Mouse (Mus musculus) kidney, embryonic 14.5 days (tissue): ENCODE data around the gene Nfyc. TPM values are rescaled to one million over a fixed set of nuclear protein-coding genes. Genes with fewer than 3 reads are reported as not detected.

Experiments
- ATAC-seq: fragments of 200-750 bp; cut with Nextera tagmentation; 2 replicates; pipeline ENCODE4 v1.8.0; 2017; ENCODE audit warnings: moderate number of reproducible peaks, mild to moderate bottlenecking, moderate TSS enrichment, moderate library complexity; ENCODE audit not compliant: low FRiP score, low TSS enrichment
- H3K27ac ChIP-seq: fragments of 300-500 bp; sonication (generic); 2 replicates; pipeline ENCODE4 v1.5.1; 2014; ENCODE audit warnings: low read depth, mild to moderate bottlenecking, low read length, moderate library complexity, mixed read lengths
- H3K27me3 ChIP-seq: fragments of 300-500 bp; sonication (generic); 2 replicates; pipeline ENCODE4 v1.6.1; 2014; ENCODE audit warnings: mild to moderate bottlenecking, low read length; ENCODE audit not compliant: control insufficient read depth, insufficient read depth
- H3K36me3 ChIP-seq: fragments of 300-500 bp; sonication (generic); 2 replicates; pipeline ENCODE4 v1.6.1; 2014; ENCODE audit warnings: low read length, mixed read lengths; ENCODE audit not compliant: control insufficient read depth, insufficient read depth
- H3K4me1 ChIP-seq: fragments of 300-500 bp; sonication (generic); 2 replicates; pipeline ENCODE4 v1.6.1; 2014; ENCODE audit warnings: low read length, mixed read lengths; ENCODE audit not compliant: control insufficient read depth, insufficient read depth
- H3K4me2 ChIP-seq: fragments of 300-500 bp; sonication (generic); replicated peaks from 2 replicates; pipeline ENCODE4 v1.6.1; 2014; ENCODE audit warnings: low read depth, mild to moderate bottlenecking, low read length
- H3K4me3 ChIP-seq: fragments of 300-500 bp; sonication (generic); 2 replicates; pipeline ENCODE4 v1.5.1; 2014; ENCODE audit warnings: mild to moderate bottlenecking, low read length
- H3K9ac ChIP-seq: fragments of 300-500 bp; sonication (generic); 2 replicates; pipeline ENCODE4 v1.6.1; 2014; ENCODE audit warnings: low read depth, mild to moderate bottlenecking, low read length, moderate library complexity
- H3K9me3 ChIP-seq: fragments of 300-500 bp; sonication (generic); 2 replicates; pipeline ENCODE4 v1.6.1; 2016; ENCODE audit warnings: low read length; ENCODE audit not compliant: control insufficient read depth
- WGBS: fragments of 180-500 bp; shearing (Covaris S2); extraction: QIAGEN DNeasy Blood & Tissue Kit; methylation state at CpG from one replicate; pipeline ENCODE4 v1.1.7; 2014; 5-methylcytosine and 5-hydroxymethylcytosine counted together
- polyA plus RNA-seq: library from polyadenylated mRNA; unstranded; fragments of >200 nt; fragmentation: Nextera tagmentation; extraction: Ambion mirVana; gene quantifications from 2 replicates; pipeline ENCODE4 v1.2.1, GENCODE M21; 2014

Nfyc gene
- polyA plus RNA-seq, 1 experiment from 2014 or later = 133 TPM

GRCm38 (mm10) chr4:120859865-120860264 lies 28.5 kb upstream of the Nfyc start:
- Histone ChIP-seq H3K27ac (no peak overlapping the region), H3K9me3 (no peaks in the 10 kb centered on the region), H3K4me1 (0 out of 2 replicates have a peak, but pooled peaks cover 4% of the 10 kb centered on the region), H3K4me3 (no peak overlapping the region), H3K27me3 (peaks cover 27% of the 10 kb centered on the region), H3K4me2 (no peak overlapping the region), H3K9ac (no peak overlapping the region), H3K36me3 (no peaks in the 10 kb centered on the region)
- no peak for ATAC-seq
- 61% methylated on average over 7 of the region's 7 CpGs for WGBS

DNA sequence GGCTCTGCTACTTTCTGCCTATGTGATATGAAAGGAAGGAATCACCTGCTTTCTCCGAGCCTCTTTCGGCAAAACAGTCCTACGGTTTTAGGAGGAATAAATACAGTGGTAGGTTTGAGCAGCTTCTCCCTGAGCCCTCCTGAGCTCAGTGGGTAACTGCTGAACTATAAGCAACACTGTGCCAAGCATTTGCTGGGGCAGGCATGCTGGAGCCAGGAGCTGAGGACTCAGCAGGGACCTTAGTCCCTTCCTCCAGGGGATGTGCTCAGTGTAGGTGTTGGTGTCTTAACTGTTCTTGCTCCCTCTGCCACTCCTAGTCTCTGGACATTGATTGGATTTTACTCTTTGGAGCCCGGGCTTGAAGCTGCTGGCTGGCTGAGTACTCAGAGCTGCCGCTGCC lies 25.0 kb upstream of the Nfyc start:
- Histone ChIP-seq H3K36me3 (no peaks in the 10 kb centered on the region), H3K9ac (no peak overlapping the region), H3K4me2 (no peak overlapping the region), H3K27me3 (peaks cover 39% of the 10 kb centered on the region), H3K4me1 (0 out of 2 replicates have a peak, but pooled peaks cover 4% of the 10 kb centered on the region), H3K4me3 (no peak overlapping the region), H3K9me3 (no peaks in the 10 kb centered on the region), H3K27ac (no peak overlapping the region)
- ATAC-seq = no peak
- 63% methylated on average over 5 of the region's 5 CpGs for WGBS

- H3K27me3 ChIP-seq = peaks cover 39% of the 10 kb centered on the region
- WGBS = 18% methylated on average over 7 of the region's 7 CpGs
- H3K4me3 ChIP-seq = peak overlapping the region; percentile 63
These were observed 24.1 kb upstream of the Nfyc start for GRCm38 (mm10) chr4:120855360-120856060.

DNA sequence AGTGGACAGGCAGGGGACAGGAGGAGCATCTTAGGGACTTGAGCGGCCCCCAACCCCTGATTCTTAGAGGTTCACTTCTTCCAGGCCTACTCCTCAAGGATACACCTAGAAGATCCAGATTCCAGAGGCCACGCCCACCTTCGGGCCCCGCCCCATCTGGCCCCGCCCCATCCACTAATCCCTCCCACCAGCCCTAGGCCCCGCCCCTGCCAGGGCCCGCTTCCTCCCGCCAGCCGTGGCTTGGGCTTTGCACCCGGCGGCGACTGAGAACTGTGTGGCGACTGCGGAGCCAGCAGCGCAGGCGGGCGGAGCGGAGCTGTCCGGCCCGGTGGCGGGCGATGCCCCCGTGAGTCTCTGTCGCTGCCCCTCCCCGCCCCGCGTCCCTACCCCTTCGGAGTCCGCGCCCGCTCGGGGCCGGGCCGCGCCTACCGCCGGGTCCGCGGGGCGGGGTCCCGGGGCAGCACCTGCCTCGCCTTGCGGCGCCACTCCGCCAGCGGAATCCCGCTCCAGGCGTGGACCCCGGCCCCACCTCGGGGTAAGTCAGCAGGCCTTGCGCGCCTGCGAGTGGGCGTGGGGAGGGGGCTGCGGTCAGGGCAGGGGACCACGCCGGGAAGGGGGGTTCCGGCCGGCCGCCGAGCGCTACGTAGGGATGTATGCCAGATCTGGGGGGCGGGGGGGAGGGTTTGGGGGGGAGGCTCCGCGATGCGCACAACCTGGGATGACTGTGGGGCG lies 23.4 kb upstream of the Nfyc start, which contains the start of gene Rims3:
Rims3 (plus strand) TSS at position 229 of the 732 bp plus-strand sequence.
- H3K4me2 ChIP-seq = peak within 1 kb of the TSS; percentile 97
- H3K27me3 ChIP-seq = peaks cover 39% of the 10 kb centered on the region
- peak within 1 kb of the TSS; percentile 69 for H3K9ac ChIP-seq
- 2% methylated on average over 57 of the region's 68 CpGs for WGBS
- H3K36me3 ChIP-seq = no peaks in the 10 kb centered on the region
- H3K9me3 ChIP-seq = no peaks in the 10 kb centered on the region
- H3K4me1 ChIP-seq = 0 out of 2 replicates have a peak, but pooled peaks cover 4% of the 10 kb centered on the region
- peak within 1 kb of the TSS; percentile 63 for H3K4me3 ChIP-seq
- H3K27ac ChIP-seq = no peak within 1 kb of the TSS
- ATAC-seq = peak; percentile 85

More at GRCm38 (mm10) chr4:120855360-120856060, 24.1 kb upstream of the Nfyc start:
- Histone ChIP-seq H3K4me2 (peak overlapping the region; percentile 97), H3K9me3 (no peaks in the 10 kb centered on the region), H3K9ac (peak overlapping the region; percentile 69; the same call in 1 of the 2 replicates), H3K36me3 (no peaks in the 10 kb centered on the region), H3K27ac (no peak overlapping the region), H3K4me1 (0 out of 2 replicates have a peak, but pooled peaks cover 4% of the 10 kb centered on the region)
- 0 out of 2 replicates have a peak, but pooled peaks have one; percentile 1 for ATAC-seq

GRCm38 (mm10) chr4:120850946-120851345 lies 19.6 kb upstream of the Nfyc start:
- H3K27me3 ChIP-seq = peaks cover 28% of the 10 kb centered on the region
- 4% methylated on average over 10 of the region's 10 CpGs for WGBS

GRCm38 (mm10) chr4:120849451-120849850 lies 18.1 kb upstream of the Nfyc start:
- Histone ChIP-seq H3K4me2 (no peak overlapping the region), H3K27ac (no peak overlapping the region), H3K36me3 (no peaks in the 10 kb centered on the region), H3K4me3 (no peak overlapping the region), H3K9me3 (no peaks in the 10 kb centered on the region), H3K9ac (no peak overlapping the region), H3K27me3 (peaks cover 13% of the 10 kb centered on the region; the same call in 1 of the 2 replicates), H3K4me1 (no peaks in the 10 kb centered on the region)
- ATAC-seq = no peak
- WGBS = 66% methylated on average over 11 of the region's 11 CpGs

More at GRCm38 (mm10) chr4:120850946-120851345, 19.6 kb upstream of the Nfyc start:
- no peaks in the 10 kb centered on the region for H3K9me3 ChIP-seq
- H3K9ac ChIP-seq = no peak overlapping the region
- no peaks in the 10 kb centered on the region for H3K36me3 ChIP-seq
- H3K4me2 ChIP-seq = no peak overlapping the region
- H3K4me3 ChIP-seq = no peak overlapping the region
- ATAC-seq = no peak
- H3K4me1 ChIP-seq = 0 out of 2 replicates have a peak, but pooled peaks cover 4% of the 10 kb centered on the region
- no peak overlapping the region for H3K27ac ChIP-seq

- WGBS = 74% methylated on average over 6 of the region's 6 CpGs
- H3K27ac ChIP-seq = no peak overlapping the region
- H3K4me3 ChIP-seq = no peak overlapping the region
- no peak for ATAC-seq
- H3K9me3 ChIP-seq = no peaks in the 10 kb centered on the region
- no peaks in the 10 kb centered on the region for H3K36me3 ChIP-seq
- peaks cover 11% of the 10 kb centered on the region; the same call in 1 of the 2 replicates for H3K27me3 ChIP-seq
- H3K4me1 ChIP-seq = no peaks in the 10 kb centered on the region
- no peak overlapping the region for H3K4me2 ChIP-seq
- H3K9ac ChIP-seq = no peak overlapping the region
These were observed 17.5 kb upstream of the Nfyc start for GRCm38 (mm10) chr4:120848909-120849308.

GRCm38 (mm10) chr4:120845098-120845497 lies 13.7 kb upstream of the Nfyc start:
- Histone ChIP-seq H3K4me2 (no peak overlapping the region), H3K36me3 (no peaks in the 10 kb centered on the region), H3K9me3 (no peaks in the 10 kb centered on the region), H3K4me1 (no peaks in the 10 kb centered on the region), H3K4me3 (no peak overlapping the region), H3K9ac (no peak overlapping the region), H3K27ac (no peak overlapping the region), H3K27me3 (0 out of 2 replicates have a peak, but pooled peaks cover 5% of the 10 kb centered on the region)
- ATAC-seq = no peak
- 77% methylated on average over 4 of the region's 4 CpGs for WGBS
